Mouse (Mus musculus) cerebellum, postnatal 25 days (tissue): ENCODE measurements at regions not wholly inside any gene's neighbourhood (a gene's known extent, or its start where the extent isn't known, plus 50 kb on each side); places are given as distances from the start of the nearest gene placed in this dataset.

Experiments
- DNase-seq, 2 experiments: peaks; one replicate each; pipeline ENCODE4 v3.0.0; 2021; ENCODE audit warnings: mixed read lengths in 2 of 2

GRCm38 (mm10) chr2:131734740-131735378, 124.7 kb downstream of the Erv3 start:
- peak in 1 of 2 experiments; percentile 5 for DNase-seq

- DNase-seq = no peak
Measured at GRCm38 (mm10) chr2:131726533-131726932, 133.0 kb downstream of the Erv3 start.

- DNase-seq = no peak
Measured at GRCm38 (mm10) chr2:131721631-131722545, 137.7 kb downstream of the Erv3 start.

- peak in 1 of 2 experiments; percentile 11 for DNase-seq
Measured at GRCm38 (mm10) chr2:131717561-131717960, 142.0 kb downstream of the Erv3 start.

- DNase-seq = no peak
Measured at GRCm38 (mm10) chr2:131716841-131717240, 142.7 kb downstream of the Erv3 start.

- peak; percentile 38 to 57 for DNase-seq
Measured at GRCm38 (mm10) chr2:131715381-131715780, 144.2 kb downstream of the Erv3 start.

GRCm38 (mm10) chr2:131711886-131712285, 147.7 kb downstream of the Erv3 start:
- DNase-seq = no peak

- no peak for DNase-seq
Measured at GRCm38 (mm10) chr2:131706565-131706964, 144.5 kb upstream of the Adra1d start.

- no peak for DNase-seq
Measured at GRCm38 (mm10) chr2:131704406-131704805, 142.3 kb upstream of the Adra1d start.

GRCm38 (mm10) chr2:131702146-131702545, 140.1 kb upstream of the Adra1d start:
- DNase-seq = no peak

GRCm38 (mm10) chr2:131699798-131700197, 137.7 kb upstream of the Adra1d start:
- DNase-seq = no peak

GRCm38 (mm10) chr2:131698008-131698965, 136.2 kb upstream of the Adra1d start:
- no peak for DNase-seq

- peak; percentile 11 to 27 for DNase-seq
Measured at GRCm38 (mm10) chr2:131696307-131696706, 134.2 kb upstream of the Adra1d start.

GRCm38 (mm10) chr2:131689996-131690395, 127.9 kb upstream of the Adra1d start:
- no peak for DNase-seq

- DNase-seq = no peak
Measured at GRCm38 (mm10) chr2:131688282-131688681, 126.2 kb upstream of the Adra1d start.

- no peak for DNase-seq
Measured at GRCm38 (mm10) chr2:131687449-131687848, 125.4 kb upstream of the Adra1d start.

- DNase-seq = peak; percentile 36 to 62
Measured at GRCm38 (mm10) chr2:131686748-131687147, 124.7 kb upstream of the Adra1d start.

GRCm38 (mm10) chr2:131685326-131685725, 123.2 kb upstream of the Adra1d start:
- DNase-seq = peak; percentile 11 to 27

GRCm38 (mm10) chr2:131683734-131684133, 121.7 kb upstream of the Adra1d start:
- no peak for DNase-seq

- no peak for DNase-seq
Measured at GRCm38 (mm10) chr2:131678484-131678883, 116.4 kb upstream of the Adra1d start.

GRCm38 (mm10) chr2:131676736-131677135, 114.7 kb upstream of the Adra1d start:
- no peak for DNase-seq

- DNase-seq = no peak
Measured at GRCm38 (mm10) chr2:131674872-131675271, 112.8 kb upstream of the Adra1d start.

- DNase-seq = no peak
Measured at GRCm38 (mm10) chr2:131673351-131673750, 111.3 kb upstream of the Adra1d start.
